Mouse (Mus musculus): ENCODE measurements around the gene C4bp. TPM values are rescaled to one million over a fixed set of nuclear protein-coding genes. Genes with fewer than 3 reads are reported as not detected.

Gene C4bp
- not detected for polyA plus RNA-seq (2017; shearing (Covaris generic))

DNA sequence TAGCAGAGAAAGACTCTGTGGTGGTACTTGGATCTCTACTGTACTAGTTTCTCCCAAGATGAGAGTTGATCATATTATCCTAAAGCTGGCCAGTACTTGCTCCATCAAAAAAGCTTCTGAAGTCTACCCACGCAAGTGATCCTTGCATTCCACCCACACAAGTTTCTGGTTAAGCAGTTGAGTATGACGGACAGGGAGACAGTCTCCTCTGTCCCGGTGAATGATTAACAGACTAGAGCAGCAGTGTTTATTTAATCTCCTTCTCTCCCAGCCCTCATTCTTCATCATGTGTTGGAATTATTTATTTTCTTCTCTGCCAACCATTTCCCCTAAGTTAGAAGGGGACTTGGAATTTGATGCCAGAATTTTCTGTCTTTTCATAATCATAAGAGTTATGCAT is at the start of gene C4bp:
TSS of gene C4bp (minus strand) at position 179 of the 400 bp plus-strand sequence.

DNA sequence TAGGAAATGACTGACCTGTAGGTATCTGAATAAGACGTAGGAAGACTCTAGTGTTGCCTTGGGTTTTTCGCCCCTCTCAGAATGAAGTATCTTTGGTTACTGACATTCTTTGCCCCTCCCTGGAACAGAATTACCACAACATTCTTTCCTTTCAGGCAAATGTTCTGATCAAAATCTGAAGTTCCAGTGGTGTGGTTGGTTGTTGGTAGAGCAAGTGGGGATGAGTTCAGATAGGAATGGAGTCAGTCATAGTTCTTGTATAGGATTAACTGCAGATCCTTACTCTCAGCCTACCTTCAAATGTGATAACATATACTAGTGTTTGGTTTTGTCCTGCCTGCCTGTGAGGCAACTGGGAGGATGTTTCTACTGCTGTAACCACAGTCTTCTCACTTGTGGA is 31.9 kb downstream of the C4bp start, which contains the start of gene Zp3r:
TSS of gene Zp3r (minus strand) at position 101 of the 400 bp plus-strand sequence.

Other genes with a start within 250 kb of the C4bp start
- gene Cd55b, start 238.6 kb downstream of the C4bp start, polyA plus RNA-seq (2017; shearing (Covaris generic)) = 9.9 TPM
- 215 TPM for gene Cd55, start 198.9 kb downstream of the C4bp start, polyA plus RNA-seq (2017; shearing (Covaris generic))
- gene Zp3r, start 32.0 kb downstream of the C4bp start, polyA plus RNA-seq (2017; shearing (Covaris generic)) = not detected
- not detected for gene Gm29427, start 54.2 kb upstream of the C4bp start, polyA plus RNA-seq (2017; shearing (Covaris generic))
- gene Yod1, start 55.7 kb upstream of the C4bp start, polyA plus RNA-seq (2017; shearing (Covaris generic)) = 4.8 TPM
- gene Pfkfb2, start 67.6 kb upstream of the C4bp start, polyA plus RNA-seq (2017; shearing (Covaris generic)) = 7.5 TPM
- gene AA986860, start 70.3 kb upstream of the C4bp start, polyA plus RNA-seq (2017; shearing (Covaris generic)) = not detected
- not detected for gene Fcamr, start 139.3 kb upstream of the C4bp start, polyA plus RNA-seq (2017; shearing (Covaris generic))
- not detected for gene Pigr, start 165.1 kb upstream of the C4bp start, polyA plus RNA-seq (2017; shearing (Covaris generic))
- gene Fcmr, start 204.0 kb upstream of the C4bp start, polyA plus RNA-seq (2017; shearing (Covaris generic)) = not detected
- not detected for gene Il24, start 225.8 kb upstream of the C4bp start, polyA plus RNA-seq (2017; shearing (Covaris generic))
- gene Il20, start 249.8 kb upstream of the C4bp start, polyA plus RNA-seq (2017; shearing (Covaris generic)) = not detected